Mouse (Mus musculus) heart, embryonic 12.5 days (tissue): ENCODE data around the gene Cdiptos. TPM values are rescaled to one million over a fixed set of nuclear protein-coding genes. Genes with fewer than 3 reads are reported as not detected.

ENCODE experiments used
- ATAC-seq: fragments of 200-750 bp; cut with Nextera tagmentation; 2 replicates; pipeline ENCODE4 v1.8.0; 2017; ENCODE audit warnings: moderate TSS enrichment, moderate library complexity; ENCODE audit not compliant: insufficient number of reproducible peaks, low FRiP score
- H3K27ac ChIP-seq: fragments of 300-500 bp; sonication (generic); 2 replicates; pipeline ENCODE4 v1.5.1; 2016; ENCODE audit warnings: mild to moderate bottlenecking, moderate library complexity; ENCODE audit not compliant: poor library complexity, severe bottlenecking
- H3K27me3 ChIP-seq: fragments of 300-500 bp; sonication (generic); replicated peaks from 2 replicates; pipeline ENCODE4 v1.6.1; 2016; ENCODE audit warnings: mild to moderate bottlenecking, moderate library complexity
- H3K36me3 ChIP-seq: fragments of 300-500 bp; sonication (generic); 2 replicates; pipeline ENCODE4 v1.6.1; 2016; ENCODE audit warnings: mild to moderate bottlenecking, moderate library complexity
- H3K4me1 ChIP-seq: fragments of 300-500 bp; sonication (generic); replicated peaks from 2 replicates; pipeline ENCODE4 v1.6.1; 2016; ENCODE audit warnings: mild to moderate bottlenecking
- H3K4me2 ChIP-seq: fragments of 300-500 bp; sonication (generic); 2 replicates; pipeline ENCODE4 v1.6.1; 2016; ENCODE audit warnings: mild to moderate bottlenecking, moderate library complexity
- H3K4me3 ChIP-seq: fragments of 300-500 bp; sonication (generic); 2 replicates; pipeline ENCODE4 v1.5.1; 2016; ENCODE audit warnings: mild to moderate bottlenecking
- H3K9ac ChIP-seq: fragments of 300-500 bp; sonication (generic); 2 replicates; pipeline ENCODE4 v1.6.1; 2016; ENCODE audit warnings: mild to moderate bottlenecking, moderate library complexity
- H3K9me3 ChIP-seq: fragments of 300-500 bp; sonication (generic); replicated peaks from 2 replicates; pipeline ENCODE4 v1.6.1; 2016; ENCODE audit warnings: mild to moderate bottlenecking, moderate library complexity
- WGBS: fragments of 180-500 bp; shearing (Covaris S2); methylation state at CpG from one replicate; pipeline ENCODE4 v1.1.7; 2016; 5-methylcytosine and 5-hydroxymethylcytosine counted together
- polyA plus RNA-seq: library from polyadenylated mRNA; unstranded; fragments of >200 nt; fragmentation: Nextera tagmentation; extraction: Ambion mirVana; gene quantifications from 2 replicates; pipeline ENCODE4 v1.2.1, GENCODE M21; 2016

The Cdiptos gene
- polyA plus RNA-seq, 1 experiment from 2014 or later: 0.70 TPM

DNA sequence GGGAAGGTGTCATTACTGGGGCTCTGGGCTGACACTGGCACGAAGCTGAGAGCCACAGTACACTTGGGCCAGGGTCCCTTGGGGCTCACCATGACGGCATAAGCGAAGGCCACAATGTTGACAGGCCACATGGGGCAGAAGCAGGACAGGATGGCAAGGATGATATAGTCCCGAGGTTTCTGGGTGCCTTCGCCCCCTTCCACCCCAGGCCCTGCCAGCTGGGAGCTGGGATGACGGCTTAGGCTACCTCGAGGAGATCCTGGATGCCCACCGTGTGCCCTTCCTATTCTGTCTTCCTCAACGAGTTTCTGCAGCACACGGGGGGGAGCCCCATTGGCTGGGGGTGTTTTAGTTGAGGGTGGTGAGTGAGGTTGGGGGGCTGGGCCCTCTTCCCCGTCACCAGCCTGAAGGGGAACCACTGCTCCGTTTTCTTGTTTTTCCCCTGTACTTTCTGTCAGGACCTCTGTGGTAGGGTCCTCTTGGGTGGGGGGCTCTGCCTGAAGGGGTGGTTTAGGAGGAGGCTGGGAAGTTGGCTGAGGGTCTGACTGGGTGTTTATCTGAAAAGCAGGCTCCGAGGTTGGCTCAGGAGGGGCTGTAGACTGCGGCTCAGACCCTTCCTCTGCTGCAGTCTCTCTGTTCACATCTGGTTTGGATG lies 43.5 kb upstream of the Cdiptos start:
- peaks cover 37% of the 10 kb centered on the region for H3K36me3 ChIP-seq
- no peak overlapping the region for H3K4me3 ChIP-seq
- H3K4me2 ChIP-seq: peak overlapping the region; percentile 87; the same call in 1 of the 2 replicates
- peaks cover 63% of the 10 kb centered on the region for H3K4me1 ChIP-seq
- no peaks in the 10 kb centered on the region for H3K27me3 ChIP-seq
- H3K27ac ChIP-seq: no peak overlapping the region
- 79% methylated on average over 14 of the region's 14 CpGs for WGBS
- H3K9ac ChIP-seq: no peak overlapping the region
- ATAC-seq: no peak
- H3K9me3 ChIP-seq: no peaks in the 10 kb centered on the region

- peak overlapping the region; percentile 11; the same call in 1 of the 2 replicates for H3K4me2 ChIP-seq
- WGBS: 77% methylated on average over 15 of the region's 15 CpGs
- H3K9ac ChIP-seq: peak overlapping the region; percentile 3; the same call in 1 of the 2 replicates
- H3K27ac ChIP-seq: no peak overlapping the region
- no peak for ATAC-seq
- H3K27me3 ChIP-seq: no peaks in the 10 kb centered on the region
- no peak overlapping the region for H3K4me3 ChIP-seq
- peaks cover 30% of the 10 kb centered on the region for H3K36me3 ChIP-seq
- H3K9me3 ChIP-seq: no peaks in the 10 kb centered on the region
- H3K4me1 ChIP-seq: peaks cover 62% of the 10 kb centered on the region
Observed at GRCm38 (mm10) chr7:127018416-127019305, 42.8 kb upstream of the Cdiptos start.

- no peaks in the 10 kb centered on the region for H3K9me3 ChIP-seq
- no peak for ATAC-seq
- no peak overlapping the region for H3K27ac ChIP-seq
- no peak overlapping the region for H3K4me3 ChIP-seq
- H3K27me3 ChIP-seq: no peaks in the 10 kb centered on the region
- peaks cover 61% of the 10 kb centered on the region for H3K4me1 ChIP-seq
- 0 out of 2 replicates have a peak overlapping the region, but pooled peaks have one; percentile 3 for H3K9ac ChIP-seq
- peaks cover 30% of the 10 kb centered on the region for H3K36me3 ChIP-seq
- 45% methylated on average over 6 of the region's 6 CpGs for WGBS
- no peak overlapping the region for H3K4me2 ChIP-seq
Observed at GRCm38 (mm10) chr7:127017950-127018345, 42.0 kb upstream of the Cdiptos start.

GRCm38 (mm10) chr7:127016971-127017949 lies 41.4 kb upstream of the Cdiptos start, which contains the start of gene Pagr1a:
Pagr1a (minus strand) TSS chr7:127017352.
- Histone ChIP-seq H3K4me3 (peak within 1 kb of the TSS; percentile 63), H3K27me3 (no peaks in the 10 kb centered on the region), H3K27ac (peak within 1 kb of the TSS; percentile 95), H3K4me2 (peak within 1 kb of the TSS; percentile 89), H3K4me1 (peaks cover 54% of the 10 kb centered on the region), H3K9me3 (no peaks in the 10 kb centered on the region), H3K9ac (peak within 1 kb of the TSS; percentile 80), H3K36me3 (peaks cover 30% of the 10 kb centered on the region)
- ATAC-seq: peak; percentile 87
- WGBS: 5% methylated on average over 39 of the region's 39 CpGs

DNA sequence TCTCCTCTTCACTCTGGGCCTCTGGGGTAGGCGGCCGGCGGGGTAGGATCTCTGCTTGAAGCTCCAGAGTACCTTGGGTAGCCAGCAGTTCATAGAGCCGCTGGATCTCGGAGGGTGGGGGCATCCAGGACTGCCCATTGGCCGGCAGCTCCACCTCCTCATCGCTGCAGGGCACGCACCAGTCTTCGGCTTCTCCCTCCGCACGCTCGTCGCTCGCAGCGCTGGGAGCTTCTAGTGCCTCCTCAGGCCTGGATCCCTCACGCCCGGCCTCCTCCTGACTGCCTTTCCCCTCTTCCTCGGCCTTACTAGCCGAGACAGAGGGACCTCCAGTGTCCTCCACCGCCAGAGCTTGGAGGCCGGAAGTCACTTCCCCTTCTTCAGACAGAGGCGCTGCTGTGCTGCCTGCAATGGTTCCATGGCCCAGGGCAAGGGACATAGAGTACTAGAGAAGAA lies 40.6 kb upstream of the Cdiptos start:
- Histone ChIP-seq H3K36me3 (peaks cover 30% of the 10 kb centered on the region), H3K4me3 (peak overlapping the region; percentile 63), H3K9ac (peak overlapping the region; percentile 80), H3K9me3 (no peaks in the 10 kb centered on the region), H3K27ac (peak overlapping the region; percentile 95), H3K27me3 (no peaks in the 10 kb centered on the region), H3K4me1 (peaks cover 47% of the 10 kb centered on the region), H3K4me2 (peak overlapping the region; percentile 89)
- peak; percentile 70 for ATAC-seq
- 0% methylated on average over 22 of the region's 22 CpGs for WGBS

- peak within 1 kb of the TSS; percentile 80 for H3K9ac ChIP-seq
- no peak for ATAC-seq
- peak within 1 kb of the TSS; percentile 63 for H3K4me3 ChIP-seq
- H3K27ac ChIP-seq: peak within 1 kb of the TSS; percentile 95
- no peaks in the 10 kb centered on the region for H3K9me3 ChIP-seq
- no peaks in the 10 kb centered on the region for H3K27me3 ChIP-seq
- H3K4me1 ChIP-seq: peaks cover 44% of the 10 kb centered on the region
- peaks cover 30% of the 10 kb centered on the region for H3K36me3 ChIP-seq
- peak within 1 kb of the TSS; percentile 89 for H3K4me2 ChIP-seq
Observed at GRCm38 (mm10) chr7:127016481-127016485, 40.4 kb upstream of the Cdiptos start, which contains the start of gene Pagr1b. Pagr1b (minus strand) TSS chr7:127016484.

DNA sequence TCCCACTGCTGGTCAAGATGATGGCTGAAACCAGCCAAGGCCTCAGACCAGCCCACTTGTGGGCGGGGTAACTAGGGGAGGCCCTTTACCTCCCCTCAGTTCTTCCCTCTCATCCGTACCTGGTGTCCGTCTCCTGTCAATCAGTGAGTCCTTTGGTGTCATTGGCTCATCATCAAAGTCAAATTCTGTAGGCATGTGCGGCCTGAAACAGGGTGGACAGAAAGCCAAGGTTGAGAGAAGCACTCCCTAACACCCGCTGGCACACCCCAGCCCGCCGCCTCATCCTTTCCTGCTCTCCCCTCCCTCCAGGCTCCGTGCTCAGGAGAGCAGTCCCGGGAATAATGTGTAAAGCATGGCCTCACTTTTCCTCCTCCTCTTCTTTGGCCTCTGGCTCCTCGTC lies 40.2 kb upstream of the Cdiptos start:
- Histone ChIP-seq H3K4me2 (peak overlapping the region; percentile 89), H3K27me3 (no peaks in the 10 kb centered on the region), H3K4me1 (peaks cover 42% of the 10 kb centered on the region), H3K9ac (peak overlapping the region; percentile 80), H3K36me3 (peaks cover 30% of the 10 kb centered on the region), H3K4me3 (peak overlapping the region; percentile 63), H3K27ac (peak overlapping the region; percentile 95), H3K9me3 (no peaks in the 10 kb centered on the region)
- 1% methylated on average over 10 of the region's 10 CpGs for whole genome bisulfite sequencing
- peak; percentile 70 for ATAC-seq

GRCm38 (mm10) chr7:127014993-127015392 lies 39.1 kb upstream of the Cdiptos start:
- no peaks in the 10 kb centered on the region for H3K9me3 ChIP-seq

GRCm38 (mm10) chr7:127014320-127014719 lies 38.4 kb upstream of the Cdiptos start, which contains the start of gene Mvp:
Mvp (minus strand) TSS chr7:127014621.
- Histone ChIP-seq H3K4me2 (peak within 1 kb of the TSS; percentile 89), H3K9me3 (no peaks in the 10 kb centered on the region), H3K4me3 (peak within 1 kb of the TSS; percentile 63), H3K9ac (peak within 1 kb of the TSS; percentile 80), H3K27ac (peak within 1 kb of the TSS; percentile 36), H3K36me3 (peaks cover 36% of the 10 kb centered on the region), H3K27me3 (no peaks in the 10 kb centered on the region), H3K4me1 (peaks cover 34% of the 10 kb centered on the region)
- 33% methylated on average over 11 of the region's 11 CpGs for WGBS
- no peak for ATAC-seq

More at GRCm38 (mm10) chr7:127014993-127015392, 39.1 kb upstream of the Cdiptos start:
- Histone ChIP-seq H3K4me3 (no peak overlapping the region), H3K9ac (0 out of 2 replicates have a peak overlapping the region, but pooled peaks have one; percentile 66), H3K4me2 (peak overlapping the region; percentile 89), H3K27me3 (no peaks in the 10 kb centered on the region), H3K27ac (no peak overlapping the region; the same call in 1 of the 2 replicates), H3K4me1 (peaks cover 33% of the 10 kb centered on the region), H3K36me3 (peaks cover 36% of the 10 kb centered on the region)
- WGBS: 90% methylated on average over 12 of the region's 12 CpGs
- no peak for ATAC-seq

- peaks cover 36% of the 10 kb centered on the region for H3K36me3 ChIP-seq
- no peak for ATAC-seq
- no peaks in the 10 kb centered on the region for H3K9me3 ChIP-seq
- H3K27me3 ChIP-seq: no peaks in the 10 kb centered on the region
- H3K4me3 ChIP-seq: no peak overlapping the region
- peak overlapping the region; percentile 89 for H3K4me2 ChIP-seq
- H3K4me1 ChIP-seq: peaks cover 40% of the 10 kb centered on the region
- 91% methylated on average over 6 of the region's 6 CpGs for WGBS
- H3K27ac ChIP-seq: no peak overlapping the region
- H3K9ac ChIP-seq: no peak overlapping the region
Observed at GRCm38 (mm10) chr7:127013385-127013784, 37.5 kb upstream of the Cdiptos start.
